Mouse (Mus musculus) ES-Bruce4 (cell line): ENCODE measurements around the gene Ppp1r2.

Source experiments
- CTCF ChIP-seq: IDR thresholded peaks from one replicate; pipeline ENCODE4 v1.8.1; 2011; ENCODE audit warnings: low read depth, low read length
- EP300 ChIP-seq: IDR thresholded peaks from 2 replicates; pipeline ENCODE4 v1.6.1; 2011; ENCODE audit warnings: low read depth, low read length; ENCODE audit not compliant: insufficient read depth
- POLR2A ChIP-seq: IDR thresholded peaks from one replicate; pipeline ENCODE4 v1.8.1; 2011; ENCODE audit warnings: low read length; ENCODE audit not compliant: insufficient read depth

DNA sequence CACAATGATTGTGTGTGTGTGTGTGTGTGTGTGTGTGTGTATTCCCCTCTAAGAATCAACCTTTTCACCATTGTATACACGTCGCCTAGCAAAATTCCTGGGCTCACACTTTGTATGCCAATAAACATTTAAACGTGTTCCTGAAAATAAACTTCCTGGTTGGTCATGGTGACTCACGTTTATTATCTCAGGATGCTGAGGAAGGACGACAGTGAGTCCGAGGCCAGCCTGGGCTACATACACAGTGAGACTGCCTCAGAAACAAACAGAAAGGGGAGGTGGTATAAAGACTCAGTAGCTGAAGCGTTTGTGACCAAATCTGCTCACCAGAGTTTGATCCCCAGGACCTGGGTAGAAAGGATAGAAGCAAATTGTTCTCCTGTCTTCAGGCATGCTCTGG is 27.6 kb downstream of the Ppp1r2 start:
- no peak for TF ChIP-seq CTCF
- TF ChIP-seq POLR2A: no peak
- TF ChIP-seq EP300: no peak
